Mouse (Mus musculus) gastrocnemius, postnatal 25 days (tissue): ENCODE measurements around the gene Ftsj3. TPM values are rescaled to one million over a fixed set of nuclear protein-coding genes. Genes with fewer than 3 reads are reported as not detected.

Source experiments
- DNase-seq: peaks from one replicate; pipeline ENCODE4 v3.0.0; 2022
- long read RNA-seq, 2 experiments: library from polyadenylated mRNA; stranded (forward); transcript quantifications; one replicate each; pipeline ENCODE4 v2.0.0; 2021
- total RNA-seq, 2 experiments: library from RNA; stranded (reverse); gene quantifications; 1 replicate in 1 of 2; 2 replicates in 1 of 2; pipeline ENCODE4 v1.2.3; 2021

The Ftsj3 gene
- 10 to 100 TPM; 19.4 to 21.9 TPM for total RNA-seq
- long read RNA-seq, experiment 1, transcript Ftsj3-201 (21 exons, 3,144 nt) = major isoform, 11 of 16 reads
- long read RNA-seq, experiment 1, partial matches to known transcripts = 4 of 16 reads
- long read RNA-seq, experiment 1, other reads (novel, unspliced or antisense) = 1 of 16 reads
- long read RNA-seq, experiment 2, transcript Ftsj3-201 (21 exons, 3,144 nt) = major isoform, 11 of 14 reads
- long read RNA-seq, experiment 2, partial matches to known transcripts = 3 of 14 reads
- long read RNA-seq, experiment 2, other reads (novel, unspliced or antisense) = 0 of 14 reads

DNA sequence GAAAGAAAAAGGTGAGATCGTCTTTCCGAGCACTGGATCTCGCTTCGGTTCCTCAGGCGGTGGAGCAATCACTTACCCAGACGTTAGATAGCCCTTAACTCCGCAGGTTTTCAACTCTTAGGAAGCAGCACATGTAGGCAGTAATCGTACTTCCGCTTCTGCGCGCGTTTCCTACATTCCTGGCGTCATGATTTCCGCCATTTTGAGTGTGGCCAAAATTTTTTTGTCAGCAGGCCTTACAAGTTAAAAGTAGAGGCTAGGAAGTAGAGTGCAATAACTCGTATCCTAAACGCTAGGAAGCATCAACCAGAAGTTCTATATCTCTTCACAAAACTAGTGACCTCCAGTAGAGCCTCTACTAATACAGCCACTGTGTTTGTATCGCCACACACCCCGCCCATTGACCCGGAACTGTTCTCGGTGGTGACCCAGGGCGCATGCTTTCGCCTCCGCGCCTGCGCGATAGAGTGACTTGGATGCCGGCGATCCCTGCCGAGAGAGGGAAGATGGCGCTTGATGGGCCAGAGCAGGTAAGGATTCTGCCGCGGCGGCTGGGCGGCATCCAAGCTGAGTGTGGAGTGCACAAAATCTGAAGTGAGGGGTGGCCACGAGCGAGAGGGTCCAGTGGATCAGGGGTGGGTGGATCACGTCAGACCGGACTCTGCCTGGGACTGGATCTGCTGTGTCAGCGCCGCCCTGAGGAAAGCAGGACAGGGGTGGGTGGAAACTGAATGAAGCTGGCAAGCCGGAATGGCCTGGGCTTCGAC, at the start of gene Ftsj3, which contains the start of gene Psmc5:
Gene Ftsj3 (minus strand): TSS at position 395 of the 767 bp plus-strand sequence.
Gene Psmc5 (plus strand): TSS at position 470 of the 767 bp plus-strand sequence.
- DNase-seq = peak; percentile 93

DNA sequence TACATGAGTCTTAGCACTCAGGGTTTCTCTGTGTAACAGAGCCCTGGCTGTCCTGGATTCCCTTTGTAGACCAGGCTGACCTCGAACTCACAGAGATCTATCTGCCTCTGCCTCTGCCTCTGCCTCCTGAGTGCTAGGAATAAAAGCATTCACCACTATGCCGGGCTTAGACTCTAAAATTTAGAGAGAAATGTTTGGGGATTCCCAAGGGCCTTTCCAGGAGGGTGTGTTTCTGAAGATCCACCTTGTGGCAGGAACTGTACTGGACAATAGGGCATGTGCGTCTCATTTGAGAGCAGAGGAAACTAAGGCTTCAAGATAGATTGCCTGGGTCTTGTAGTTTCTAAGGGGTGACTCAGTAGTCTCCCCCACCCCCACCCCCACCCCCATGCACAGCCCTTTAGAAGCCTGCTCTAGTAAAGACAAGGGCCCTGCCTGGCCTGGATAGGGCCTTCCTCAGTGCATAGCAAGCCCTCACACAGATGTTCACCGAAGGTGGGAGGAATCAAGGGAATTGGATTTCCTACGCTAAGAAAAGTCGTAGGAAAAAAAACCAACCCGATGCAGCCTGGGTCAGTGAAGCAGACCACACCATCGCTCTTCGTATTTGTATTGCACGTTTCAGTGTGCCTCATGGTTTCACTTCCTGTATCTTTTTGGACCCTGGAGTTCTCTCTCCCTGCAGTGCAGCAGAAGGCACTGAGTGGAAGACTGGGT, 49.6 kb upstream of the Ftsj3 start:
- DNase-seq = no peak

GRCm38 (mm10) chr11:106302634-106303033, 46.8 kb upstream of the Ftsj3 start:
- no peak for DNase-seq

DNA sequence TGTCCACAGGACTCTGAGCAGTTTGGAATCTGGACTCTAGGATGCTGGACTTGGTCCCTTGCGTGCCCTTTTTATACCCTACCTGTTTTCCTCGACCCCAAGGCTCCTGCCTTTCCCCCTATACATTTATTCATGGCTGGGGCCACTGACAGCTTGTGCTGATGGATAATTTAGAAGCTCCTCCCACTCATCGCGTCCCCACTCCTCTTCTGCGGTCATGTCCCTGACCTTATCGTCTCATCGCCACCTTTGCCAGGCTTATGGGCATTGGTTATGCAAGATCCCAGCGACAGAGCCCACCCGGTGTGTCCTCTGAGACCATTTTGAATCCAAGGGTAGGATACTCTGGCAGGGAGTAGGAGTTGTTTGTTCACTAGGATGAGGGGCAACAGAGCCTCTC, 45.9 kb upstream of the Ftsj3 start, which contains the start of gene Gh:
Gene Gh (minus strand): TSS at position 101 of the 400 bp plus-strand sequence.
- DNase-seq = no peak

DNA sequence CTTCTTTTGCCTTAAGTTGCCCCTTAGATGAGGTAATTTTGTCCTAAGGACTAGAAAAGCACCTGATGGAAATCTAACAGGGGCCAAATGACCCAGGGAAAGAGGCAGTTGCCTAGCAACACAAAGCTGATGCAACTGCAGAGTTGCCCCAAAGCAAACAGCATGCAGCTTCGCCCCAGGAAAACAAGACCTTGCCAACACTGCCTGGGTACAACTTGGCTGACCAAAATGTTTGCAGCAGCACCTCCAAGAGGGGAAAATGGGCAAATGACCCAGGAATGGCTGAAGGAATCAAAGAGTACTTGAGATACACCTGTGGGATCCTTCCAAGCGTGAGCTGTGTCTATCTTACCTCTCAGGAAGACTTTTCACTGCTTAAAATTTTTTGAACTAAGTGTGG, 36.0 kb upstream of the Ftsj3 start:
- DNase-seq = no peak

GRCm38 (mm10) chr11:106290376-106290775, 34.5 kb upstream of the Ftsj3 start:
- DNase-seq = no peak

GRCm38 (mm10) chr11:106289369-106289768, 33.5 kb upstream of the Ftsj3 start:
- peak; percentile 66 for DNase-seq

GRCm38 (mm10) chr11:106286987-106287386, 31.1 kb upstream of the Ftsj3 start:
- no peak for DNase-seq

DNA sequence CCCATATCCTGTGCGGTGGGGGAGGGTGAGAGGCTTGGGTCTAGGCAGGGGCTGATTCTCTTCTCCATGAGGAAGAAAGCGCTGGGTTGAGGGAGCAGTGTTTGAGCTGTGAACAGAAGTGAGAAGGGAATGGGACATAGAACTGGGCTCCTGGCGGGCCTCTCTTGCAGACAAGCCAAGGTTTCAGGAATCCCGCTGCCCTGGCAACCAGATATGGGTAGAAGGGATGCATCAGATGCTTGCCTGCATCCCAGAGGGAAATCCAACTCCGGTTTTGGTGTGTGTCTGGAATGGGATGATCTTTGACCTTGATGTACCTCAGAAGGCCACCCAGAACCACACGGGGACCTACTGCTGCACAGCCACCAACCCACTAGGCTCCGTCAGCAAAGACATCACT, 30.3 kb upstream of the Ftsj3 start:
- no peak for DNase-seq

GRCm38 (mm10) chr11:106284126-106284525, 28.2 kb upstream of the Ftsj3 start:
- no peak for DNase-seq

DNA sequence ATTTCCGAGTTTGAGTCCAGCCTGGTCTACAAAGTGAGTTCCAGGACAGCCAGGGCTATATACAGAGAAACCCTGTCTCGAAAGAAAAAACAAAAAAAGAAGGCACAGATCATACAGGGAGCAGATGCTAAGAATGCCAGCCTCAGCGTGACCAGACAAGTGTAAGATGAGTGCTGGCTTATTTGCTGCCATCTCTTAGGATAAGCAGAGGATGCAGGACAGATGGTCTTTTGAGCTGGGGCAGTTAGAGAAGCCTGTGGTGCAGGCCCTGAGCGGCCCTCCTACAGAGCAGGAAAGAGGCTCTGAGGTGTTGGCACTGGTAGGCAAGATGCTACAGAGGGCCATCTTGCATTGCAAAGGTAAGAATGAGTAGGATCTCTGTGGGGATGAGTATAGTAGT, 27.5 kb upstream of the Ftsj3 start:
- DNase-seq = no peak

GRCm38 (mm10) chr11:106282452-106282851, 26.6 kb upstream of the Ftsj3 start:
- DNase-seq = no peak

GRCm38 (mm10) chr11:106276454-106276853, 20.6 kb upstream of the Ftsj3 start, which contains the start of gene Tcam1:
TSS of gene Tcam1 (plus strand) at chr11:106276672.
- DNase-seq = peak; percentile 87

DNA sequence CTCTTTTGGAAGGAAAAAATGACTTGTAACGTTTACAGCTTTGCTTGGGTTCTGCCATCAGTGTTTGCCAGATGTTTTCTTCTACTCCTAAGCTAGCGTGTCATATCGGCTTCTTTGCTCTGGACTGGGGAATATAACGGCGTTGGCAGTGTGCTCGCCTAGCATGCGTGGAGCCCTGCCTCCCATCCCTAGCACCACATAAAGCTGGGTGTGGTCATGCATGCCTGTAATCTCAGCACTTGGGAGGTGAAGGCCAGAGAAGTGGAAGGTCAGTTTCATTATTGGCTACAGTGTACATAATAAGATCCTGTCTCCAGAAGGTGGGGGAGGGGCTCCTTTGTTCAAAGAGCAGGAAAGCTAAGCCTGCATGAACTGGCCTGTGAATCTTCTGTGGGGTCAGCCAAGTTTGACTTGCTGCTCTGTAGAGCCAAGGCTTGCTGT, 19.1 kb upstream of the Ftsj3 start:
- DNase-seq = peak; percentile 56

GRCm38 (mm10) chr11:106274374-106274773, 18.5 kb upstream of the Ftsj3 start:
- no peak for DNase-seq

DNA sequence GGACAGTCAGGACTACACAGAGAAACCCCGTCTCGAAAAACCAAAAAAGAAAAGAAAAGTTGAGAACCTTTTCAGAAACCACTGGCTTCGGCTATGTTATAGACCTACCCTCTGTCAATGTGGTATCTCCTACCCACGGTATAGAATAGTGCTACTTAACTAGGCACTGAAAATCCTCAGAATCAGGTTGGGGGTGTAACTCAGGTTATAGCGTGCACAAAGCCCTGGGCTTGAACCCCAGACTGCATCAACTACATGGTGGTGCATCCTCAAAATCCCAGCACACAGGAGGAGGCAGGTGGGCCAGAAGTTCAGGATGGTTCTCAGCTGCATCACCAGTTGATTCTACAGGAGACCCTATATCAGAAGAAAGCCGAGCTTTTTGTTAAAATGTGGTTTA, 17.9 kb upstream of the Ftsj3 start:
- no peak for DNase-seq

DNA sequence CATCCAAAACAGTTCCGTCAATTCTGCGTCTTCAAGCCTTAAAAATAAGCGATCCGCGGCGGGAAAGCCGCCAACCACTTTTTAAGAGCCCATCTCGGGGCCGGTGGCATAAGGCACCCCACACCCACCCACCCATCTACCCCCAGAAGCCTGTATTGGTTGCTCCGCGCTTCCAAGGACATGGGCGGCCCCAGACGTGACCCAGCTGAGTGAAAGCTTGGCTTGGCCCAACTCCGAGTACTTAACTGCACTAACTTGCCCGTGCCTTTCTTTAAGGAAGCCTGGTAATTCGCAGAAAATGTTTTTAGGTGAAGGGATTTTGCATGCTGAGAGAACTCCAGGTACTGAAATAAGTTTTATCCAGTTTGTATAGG, 17.4 kb upstream of the Ftsj3 start:
- no peak for DNase-seq

DNA sequence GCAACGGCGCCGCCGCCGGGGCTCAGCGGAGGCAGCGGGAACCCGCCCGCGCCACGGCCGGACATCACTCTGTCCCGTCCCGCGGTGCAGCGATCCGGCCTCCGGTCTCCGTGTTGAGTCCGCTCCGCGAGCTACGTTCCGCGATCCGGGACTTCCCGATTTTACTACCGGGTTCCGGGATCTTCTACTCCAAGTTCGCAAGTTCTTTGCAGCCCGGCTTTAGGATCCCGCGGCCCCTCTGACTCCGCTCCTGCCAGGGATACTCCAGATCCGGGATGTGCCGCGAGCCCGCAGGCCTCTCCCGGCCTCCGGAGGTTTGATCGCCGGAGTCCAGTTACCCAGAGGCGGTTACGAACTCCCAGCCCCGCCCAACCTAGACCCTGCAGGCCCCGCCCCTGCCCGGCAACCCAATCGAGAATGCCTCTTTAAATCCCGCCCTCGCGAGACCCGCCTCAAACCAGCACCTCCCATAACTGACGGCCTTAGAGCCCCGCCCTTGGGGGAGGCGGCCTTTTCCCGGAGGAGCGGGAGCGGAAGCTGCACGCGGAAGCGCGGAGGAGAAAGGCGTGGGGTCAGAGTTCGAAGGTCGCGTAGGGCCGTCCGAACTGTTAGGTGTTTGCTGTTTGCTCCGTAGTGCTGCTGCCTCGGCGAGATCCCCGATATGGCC, 16.9 kb upstream of the Ftsj3 start, which contains the start of gene Smarcd2:
Gene Smarcd2 (minus strand): TSS at position 329 of the 667 bp plus-strand sequence.
- DNase-seq = peak; percentile 100

DNA sequence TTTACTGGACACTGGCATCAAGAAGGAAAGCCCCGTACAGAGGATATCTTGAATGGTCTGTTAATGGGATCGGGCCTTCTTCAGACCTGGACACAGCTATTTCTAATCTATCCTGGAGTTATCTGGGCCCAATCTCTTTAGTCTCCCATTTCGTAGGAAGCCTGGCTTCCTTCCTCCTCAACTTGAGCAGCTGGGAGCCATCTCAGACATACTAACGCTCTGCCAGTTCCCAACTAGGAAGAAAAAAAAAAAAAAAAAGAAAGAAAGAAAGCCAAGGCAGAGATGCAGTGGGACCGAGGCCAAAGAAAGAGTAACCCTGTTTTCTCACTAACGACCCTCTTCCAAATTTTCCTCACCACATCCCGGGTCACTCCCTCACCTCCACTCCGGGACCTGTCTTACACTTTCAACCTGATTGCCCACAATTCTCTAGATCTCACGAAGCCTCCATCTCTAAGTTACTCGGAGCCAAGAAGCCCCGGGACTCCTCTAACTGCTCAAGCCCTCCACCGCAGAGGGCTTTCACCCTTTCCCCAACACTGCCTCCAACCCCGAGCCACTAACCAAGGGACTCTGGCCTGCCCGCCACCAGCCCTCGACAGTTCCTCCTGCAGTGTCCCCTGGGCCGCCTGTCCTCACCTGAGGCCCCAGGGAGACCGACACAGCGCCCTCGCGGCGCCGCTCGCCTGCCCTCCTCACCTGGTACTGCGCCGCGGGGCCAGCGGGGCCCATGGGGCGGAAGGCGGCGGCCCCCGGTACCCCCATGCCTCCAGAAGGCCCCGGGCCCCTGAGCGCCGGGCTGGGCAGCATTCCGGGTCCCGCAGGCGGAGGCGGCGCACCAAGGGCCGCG, 16.1 kb upstream of the Ftsj3 start:
- no peak for DNase-seq

DNA sequence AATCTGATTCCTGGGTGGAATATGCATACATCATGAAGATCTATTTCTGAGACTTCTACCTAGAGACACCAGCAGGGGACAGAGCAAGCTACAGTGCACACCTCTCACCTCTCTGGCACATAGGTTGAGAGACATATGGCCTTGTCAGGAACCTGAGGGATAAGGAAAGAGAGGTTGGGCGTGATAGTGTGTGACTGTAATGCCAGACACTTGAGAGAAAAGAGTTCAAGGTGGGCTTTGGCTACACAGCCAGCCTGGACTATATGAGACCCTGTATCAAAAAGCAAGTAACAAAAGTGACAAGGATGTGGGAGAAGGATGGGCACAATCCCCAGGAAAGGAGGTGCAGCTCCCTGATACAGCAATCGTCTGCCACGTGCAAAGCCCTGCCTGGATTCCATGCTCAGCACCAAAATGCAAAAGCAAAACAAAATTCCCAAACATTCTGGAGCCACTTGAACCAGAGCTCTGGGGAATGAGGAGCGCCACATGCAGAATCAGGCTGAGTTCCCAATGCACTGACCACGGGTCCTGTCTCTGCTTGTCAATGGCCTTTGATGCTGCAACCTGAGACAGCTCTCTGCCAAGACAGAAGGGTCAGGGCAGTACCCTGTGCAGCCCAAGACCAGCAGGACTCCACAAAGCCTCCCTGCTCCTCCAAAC, 15.4 kb upstream of the Ftsj3 start:
- peak; percentile 49 for DNase-seq

GRCm38 (mm10) chr11:106269060-106269431, 13.2 kb upstream of the Ftsj3 start:
- peak; percentile 57 for DNase-seq
